Mouse (Mus musculus): ENCODE measurements at regions not wholly inside any gene's neighbourhood (a gene's known extent, or its start where the extent isn't known, plus 50 kb on each side); places are given as distances from the start of the nearest gene placed in this dataset.
"Not testable (repeated sequence)": the region's sequence is repeated elsewhere in the genome, so short reads cannot be mapped to it uniquely, and the experiment has no call there.

GRCm38 (mm10) chr9:32940919-32941767 is 305.1 kb downstream of the Ets1 start:
- DNase-seq (ENCODE audit: low spot score) = no peak

DNA sequence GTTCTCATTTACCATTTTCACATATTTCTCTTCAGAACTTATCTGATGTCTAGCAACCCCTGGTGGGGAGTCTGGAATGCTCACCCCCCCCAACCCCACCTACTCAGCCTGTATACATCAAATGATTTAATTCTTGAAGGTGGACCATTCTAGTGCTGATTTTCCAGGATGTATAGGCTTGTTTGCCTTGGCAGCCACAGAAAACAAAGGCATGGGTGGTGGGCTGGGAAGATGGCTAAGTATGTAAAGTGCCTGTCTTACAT is 305.7 kb downstream of the Ets1 start:
- no peak for DNase-seq (ENCODE audit: low spot score)

DNA sequence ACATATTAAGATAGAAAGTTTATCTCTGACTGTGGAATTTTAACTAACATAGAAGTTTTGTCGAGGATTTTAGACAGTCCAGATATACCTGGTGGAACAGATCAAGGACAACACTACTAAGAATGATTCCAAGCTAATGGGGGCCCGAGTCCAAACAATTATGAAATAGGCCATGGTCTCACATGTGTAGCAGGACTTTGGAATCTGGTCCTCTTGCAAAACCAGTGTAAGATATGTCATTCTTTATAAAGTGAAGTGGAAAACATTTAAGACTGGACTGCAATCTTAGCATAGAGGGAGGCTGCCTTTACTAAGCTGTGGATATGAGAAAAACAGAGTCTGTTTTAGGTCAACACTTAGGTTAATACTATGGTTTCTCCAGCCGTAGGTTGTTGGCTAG is 311.2 kb downstream of the Ets1 start:
- no peak for DNase-seq (ENCODE audit: low spot score)

DNA sequence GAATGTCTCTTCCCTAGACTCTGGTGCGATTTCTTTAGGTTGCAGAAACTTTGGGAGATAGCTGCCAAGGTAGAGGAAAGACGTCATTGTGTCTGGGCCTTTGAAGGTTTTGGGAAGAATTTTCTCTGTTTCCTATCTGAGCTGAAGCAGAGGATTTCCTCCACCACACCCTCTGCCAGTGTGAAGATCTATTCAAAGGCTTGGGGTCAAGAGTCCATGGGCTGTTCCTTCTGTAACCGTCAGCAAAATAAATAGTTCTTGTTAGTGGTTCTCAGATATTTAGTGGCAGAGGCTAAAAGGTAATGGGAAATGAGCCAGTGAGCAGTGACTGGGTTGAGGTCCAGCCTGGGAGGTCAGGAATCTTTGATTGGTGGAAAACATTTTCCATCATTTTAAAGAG is 313.0 kb downstream of the Ets1 start:
- no peak for DNase-seq (ENCODE audit: low spot score)

DNA sequence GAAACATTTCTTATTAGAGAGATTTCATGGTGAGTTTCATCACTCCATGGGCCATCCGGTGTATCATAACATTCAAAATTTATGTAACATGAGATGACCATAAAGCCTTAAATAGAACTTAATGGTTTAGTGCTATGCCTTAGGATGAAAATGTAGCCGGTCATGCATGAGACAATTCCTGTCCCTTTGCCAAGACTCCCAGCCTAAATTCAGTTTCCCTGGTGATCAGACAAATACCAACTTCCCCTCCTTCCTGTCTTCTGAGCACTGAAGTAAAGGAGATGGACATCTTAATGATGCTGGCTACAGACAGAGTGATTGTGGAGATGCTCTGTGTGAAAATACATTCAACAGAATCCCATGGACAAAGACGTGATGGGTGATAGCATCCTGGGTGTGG is 322.7 kb downstream of the Ets1 start:
- no peak for DNase-seq (ENCODE audit: low spot score)

DNA sequence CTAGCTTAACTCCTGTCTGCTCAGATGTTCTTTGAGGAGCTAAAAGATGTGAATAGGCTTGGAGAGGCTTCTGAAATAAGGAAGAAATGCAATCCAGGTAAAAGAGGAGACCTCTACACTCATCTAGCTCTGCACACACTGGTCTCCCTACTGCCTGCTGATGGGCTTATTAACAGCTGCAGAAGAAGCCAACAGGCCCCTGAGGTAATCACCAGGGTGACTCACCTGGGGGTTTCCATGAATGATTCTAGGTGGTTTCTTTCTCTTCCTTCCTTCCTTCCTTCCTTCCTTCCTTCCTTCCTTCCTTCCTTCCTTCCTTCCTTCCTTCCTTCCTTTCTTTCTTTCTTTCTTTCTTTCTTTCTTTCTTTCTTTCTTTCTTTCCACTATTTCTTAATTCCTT is 323.4 kb downstream of the Ets1 start:
- DNase-seq (ENCODE audit: low spot score) = not testable (repeated sequence)

GRCm38 (mm10) chr9:32962679-32963205 is 326.7 kb downstream of the Ets1 start:
- DNase-seq (ENCODE audit: low spot score) = no peak

DNA sequence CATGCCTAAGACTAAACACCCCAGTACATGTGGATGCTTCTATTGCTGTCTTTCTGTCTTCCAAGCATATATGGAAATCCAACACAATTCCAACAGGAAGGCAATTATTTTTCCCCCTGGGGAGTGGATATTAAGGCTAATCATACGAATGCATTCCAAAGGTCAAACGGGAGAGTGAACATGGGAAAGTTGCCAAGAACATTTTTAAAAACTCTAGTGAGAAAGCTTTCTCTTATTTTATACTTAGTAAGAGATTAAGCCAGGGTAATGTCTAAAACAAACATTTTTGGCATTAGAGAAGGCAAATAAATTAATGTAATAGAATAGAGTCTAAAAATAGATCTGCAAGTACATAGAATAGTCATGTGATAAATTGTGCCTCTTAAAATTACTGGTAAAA is 332.4 kb downstream of the Ets1 start:
- DNase-seq (ENCODE audit: low spot score) = no peak

DNA sequence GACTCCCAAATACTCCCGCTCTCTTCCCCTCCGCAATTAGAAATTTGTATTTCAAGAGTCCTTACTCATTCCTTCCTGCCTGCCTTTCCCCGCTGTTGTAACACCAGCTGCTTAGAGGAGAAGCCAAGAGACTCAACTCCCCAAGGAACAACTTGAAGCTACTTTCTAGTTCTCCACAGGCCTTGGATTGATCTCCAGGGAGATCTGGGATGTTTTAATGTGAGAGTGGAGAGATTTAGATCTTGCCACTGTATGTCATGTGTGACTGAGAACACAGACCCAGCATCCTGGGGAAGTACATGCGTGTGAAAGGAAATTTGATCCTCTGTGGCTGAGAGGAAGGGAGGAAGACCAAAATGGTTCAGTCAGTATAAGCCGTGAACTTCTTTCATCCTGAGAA is 335.4 kb downstream of the Ets1 start:
- no peak for DNase-seq (ENCODE audit: low spot score)

DNA sequence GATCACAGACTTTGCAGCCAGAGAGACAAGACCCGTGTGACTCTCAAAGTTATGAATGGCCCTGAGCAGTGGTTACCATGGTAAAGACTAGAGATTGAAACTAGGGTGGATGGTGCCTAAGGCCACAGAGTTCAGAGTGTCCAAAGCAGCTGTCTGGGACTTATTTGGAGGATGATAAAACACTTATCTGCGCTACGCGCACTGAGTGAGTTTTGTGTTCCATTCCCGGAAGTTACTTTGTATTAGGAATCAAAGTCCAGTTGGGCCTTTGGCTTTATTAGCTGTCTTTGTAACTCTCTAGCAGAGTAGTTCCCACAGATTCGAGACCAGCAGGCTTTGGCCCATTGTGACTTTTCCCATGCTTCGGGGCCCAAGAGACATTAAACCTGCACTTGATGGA is 335.9 kb downstream of the Ets1 start:
- no peak for DNase-seq (ENCODE audit: low spot score)

DNA sequence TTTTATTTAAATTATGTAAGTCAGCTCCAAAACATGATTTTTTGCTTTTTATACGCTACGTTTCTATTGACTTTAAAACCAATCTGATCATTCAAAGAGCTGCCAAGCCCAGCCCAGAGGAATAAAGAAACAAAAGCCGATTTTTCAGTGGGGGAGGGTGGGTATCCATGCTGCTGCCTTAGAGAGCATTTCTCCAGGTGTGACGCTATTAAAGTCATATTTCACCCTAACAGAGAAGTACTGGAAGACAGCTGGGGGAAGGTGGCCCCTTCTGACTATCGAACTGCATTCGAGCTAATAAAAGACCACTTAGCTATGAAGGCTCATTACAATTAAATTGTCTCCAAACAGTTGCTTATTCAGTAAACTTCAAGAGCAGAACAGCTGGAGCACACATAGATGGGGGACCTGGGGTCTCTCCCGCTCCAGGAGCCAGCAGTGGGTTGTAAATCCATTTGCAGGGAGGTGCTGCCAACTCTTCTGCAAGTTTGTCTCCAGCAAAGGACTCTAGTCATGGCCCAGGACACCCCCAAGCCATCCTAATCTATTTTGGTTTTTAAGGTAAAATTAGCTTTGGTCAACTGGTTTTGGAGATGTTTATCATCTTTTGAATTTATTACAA is 336.5 kb downstream of the Ets1 start:
- DNase-seq (ENCODE audit: low spot score) = no peak

GRCm38 (mm10) chr9:32977732-32978131 is 341.7 kb downstream of the Ets1 start:
- no peak for DNase-seq (ENCODE audit: low spot score)

- no peak for DNase-seq (ENCODE audit: low spot score)
Observed at GRCm38 (mm10) chr9:32980846-32981245, 344.8 kb downstream of the Ets1 start.

DNA sequence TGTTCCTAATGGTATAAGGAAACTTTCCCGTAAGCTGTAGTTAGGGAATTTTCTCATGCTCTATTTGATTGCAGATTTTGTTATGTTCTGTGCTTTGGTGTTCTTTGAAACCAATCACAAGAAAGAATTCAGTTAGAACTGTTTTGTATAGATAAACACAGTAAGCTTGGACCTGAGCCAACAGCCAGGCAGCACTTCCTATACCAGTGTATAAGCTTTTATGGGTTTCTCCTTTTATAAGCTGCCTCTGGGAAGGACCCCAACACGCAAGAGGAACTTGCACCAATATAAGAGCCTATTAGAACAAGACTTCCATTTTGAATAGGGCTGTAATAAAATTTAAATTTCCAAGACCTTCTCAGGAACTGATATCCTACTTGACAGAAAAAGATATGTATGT is 347.2 kb downstream of the Ets1 start:
- DNase-seq (ENCODE audit: low spot score) = no peak

- DNase-seq (ENCODE audit: low spot score) = no peak
Observed at GRCm38 (mm10) chr9:32986836-32987673, 351.0 kb downstream of the Ets1 start.

- no peak for DNase-seq (ENCODE audit: low spot score)
Observed at GRCm38 (mm10) chr9:32989006-32989405, 353.0 kb downstream of the Ets1 start.

DNA sequence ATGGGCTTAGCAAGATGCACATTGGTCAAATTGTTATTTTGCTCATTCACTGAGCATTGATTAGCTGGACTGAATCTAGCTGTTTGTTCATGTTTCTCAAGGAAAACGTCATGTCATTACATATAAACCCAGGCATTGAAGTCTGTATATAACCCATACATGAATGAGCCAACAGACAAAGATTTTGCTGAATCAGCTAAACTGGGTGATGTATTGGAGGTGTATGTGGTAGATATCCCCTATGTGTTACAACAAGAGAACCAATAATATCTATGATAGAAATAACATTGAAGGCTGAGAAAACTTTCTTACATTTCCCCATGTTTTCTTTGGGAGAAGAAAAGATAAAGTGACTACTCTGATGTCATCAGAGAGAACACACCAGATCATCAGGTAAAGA is 362.3 kb downstream of the Ets1 start:
- DNase-seq (ENCODE audit: low spot score) = no peak

- DNase-seq (ENCODE audit: low spot score) = no peak
Observed at GRCm38 (mm10) chr9:33000691-33001164, 364.7 kb downstream of the Ets1 start.

GRCm38 (mm10) chr9:33001165-33001949 is 365.3 kb downstream of the Ets1 start:
- no peak for DNase-seq (ENCODE audit: low spot score)

- no peak for DNase-seq (ENCODE audit: low spot score)
Observed at GRCm38 (mm10) chr9:33003880-33004279, 367.9 kb downstream of the Ets1 start.

DNA sequence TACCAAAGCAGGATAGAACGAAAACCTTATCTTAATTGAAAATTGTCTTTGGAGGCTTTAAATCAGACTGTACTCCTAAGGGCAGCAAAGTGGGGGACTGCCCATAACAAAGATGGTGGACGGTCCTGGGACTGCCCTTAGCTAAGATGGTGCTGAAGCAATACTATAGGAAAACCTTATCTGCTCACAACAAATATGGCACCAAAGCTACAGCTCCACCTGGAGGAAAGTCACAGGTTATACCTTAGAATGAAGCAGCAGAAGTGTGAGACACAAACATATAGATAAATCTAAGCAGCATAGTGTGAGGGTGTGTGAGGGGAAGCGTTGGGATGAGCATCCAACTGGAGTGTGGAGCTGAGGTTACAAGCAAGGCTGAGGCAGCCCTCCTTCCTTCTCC is 368.5 kb downstream of the Ets1 start:
- no peak for DNase-seq (ENCODE audit: low spot score)

Measured in ovary, postnatal 36 days (tissue).